ENCODE assay signal across 9 mouse cellular contexts in genomic region chr17:3273108-3274091, GRCm38 (mm10). TPM values are rescaled to one million over a fixed set of nuclear protein-coding genes. Genes with fewer than 3 reads are reported as not detected.
DNase-seq lines count a peak whose midpoint lies in the region; ATAC-seq lines count a peak whose summit lies in the region.
"Had no signal": no experiment of that assay in that cellular context is flagged by ENCODE, and none has a peak within 500 bp of the region (broad histone marks: within the 10 kb centered on the region; RNA-seq: fewer than 3 reads in every experiment).

No protein-coding gene starts in this region.

- H3K4me1 ChIP-seq in hindbrain, embryonic 10.5 days (replicated peaks): peaks cover 30% of the 10 kb centered on the region
- peaks cover 6% of the 10 kb centered on the region for H3K4me1 ChIP-seq in lung, embryonic 16.5 days (replicated peaks; ENCODE audit: control insufficient read depth, insufficient read depth, low read length)

- peak; percentile 89 for DNase-seq in MN1 (ENCODE audit: low spot score)
- DNase-seq in cerebellum, adult 9-10 months: peak; percentile 77
- peak; percentile 58 to 93 for DNase-seq in frontal cortex, adult 2 months (ENCODE audit: extremely low spot score in 1 of 2, low spot score in 1 of 2)
- DNase-seq in hindbrain, embryonic 10.5 days (ENCODE audit: low spot score): peak; percentile 81
- DNase-seq in layer of hippocampus, adult 9-11 months: peak; percentile 69
- DNase-seq in ovary, postnatal 14 days (ENCODE audit: low spot score): peak; percentile 82
- peak; percentile 70 for DNase-seq in thymus, postnatal 0 days (ENCODE audit: low spot score)

- 50% methylated on average over 22 of the region's 22 CpGs for WGBS in hindbrain, embryonic 10.5 days
- 38% methylated on average over 22 of the region's 22 CpGs for WGBS in lung, embryonic 16.5 days

- H3K9me3 ChIP-seq in hindbrain, embryonic 10.5 days: no peaks in the 10 kb centered on the region
- H3K9me3 ChIP-seq in lung, embryonic 16.5 days (ENCODE audit: control insufficient read depth, low read length): no peaks in the 10 kb centered on the region
- H3K9me3 ChIP-seq: limb, embryonic 15.5 days had no signal

- no peaks in the 10 kb centered on the region for H3K36me3 ChIP-seq in hindbrain, embryonic 10.5 days
- H3K36me3 ChIP-seq in lung, embryonic 16.5 days (ENCODE audit: control insufficient read depth, insufficient read depth, low read length): no peaks in the 10 kb centered on the region
- H3K36me3 ChIP-seq: limb, embryonic 15.5 days had no signal

- H3K4me2 ChIP-seq in lung, embryonic 16.5 days (ENCODE audit: low read depth, low read length): no peak overlapping the region
- H3K4me2 ChIP-seq: limb, embryonic 15.5 days had no signal

- ATAC-seq in lung, embryonic 16.5 days (ENCODE audit: low read depth): peak; percentile 70

- H3K27ac ChIP-seq in hindbrain, embryonic 10.5 days: no peak overlapping the region
- H3K27ac ChIP-seq in lung, embryonic 16.5 days (ENCODE audit: low read length): no peak overlapping the region
- H3K27ac ChIP-seq: limb, embryonic 15.5 days had no signal

- H3K9ac ChIP-seq in lung, embryonic 16.5 days (ENCODE audit: low read length): no peak overlapping the region
- H3K9ac ChIP-seq: limb, embryonic 15.5 days had no signal

- no peaks in the 10 kb centered on the region for H3K27me3 ChIP-seq in hindbrain, embryonic 10.5 days (ENCODE audit: insufficient read depth, poor library complexity, severe bottlenecking)
- no peaks in the 10 kb centered on the region for H3K27me3 ChIP-seq in lung, embryonic 16.5 days (ENCODE audit: control insufficient read depth, insufficient read depth, low read depth, low read length)
- H3K27me3 ChIP-seq: limb, embryonic 15.5 days had no signal

- no peak overlapping the region for H3K4me3 ChIP-seq in hindbrain, embryonic 10.5 days
- no peak overlapping the region for H3K4me3 ChIP-seq in lung, embryonic 16.5 days (ENCODE audit: low read length)
- H3K4me3 ChIP-seq: limb, embryonic 15.5 days had no signal

RNA-seq across cellular contexts. Expression of gene Tiam2, which starts 53.0 kb away (rescaled TPM):
- 126 and 143 TPM in 2 replicates for polyA plus RNA-seq in frontal cortex, adult 2 months (2012; rRNA removed)
- polyA plus RNA-seq in hindbrain, embryonic 10.5 days (2016; fragmentation: Nextera tagmentation; extraction: Ambion mirVana): 4.4 and 4.9 TPM in 2 replicates
- 6.0 TPM in 2 replicates for polyA plus RNA-seq in lung, embryonic 16.5 days (2015; fragmentation: Nextera tagmentation; extraction: Ambion mirVana)
- 0.49 and 0.51 TPM in 2 replicates for polyA plus RNA-seq in thymus, postnatal 0 days (2015; fragmentation: Nextera tagmentation; extraction: Ambion mirVana)

Comparison
In these comparisons a context has a peak if more than half of its experiments do, and no peak if none do; other contexts are left out.
1. RNA of gene Tiam2, which starts 53.0 kb away (polyA plus RNA-seq): 126 to 143 TPM in frontal cortex, adult 2 months; 6.0 TPM in lung, embryonic 16.5 days, 4.4 to 4.9 TPM in hindbrain, embryonic 10.5 days and 0.49 to 0.51 TPM in thymus, postnatal 0 days; every median in the first group is over 10 times any median in the second.
2. Peak in every context shown above with its lines, with median percentiles within 50 percentile points of each other: DNase-seq.